Mouse (Mus musculus): ENCODE measurements around the gene Sppl2b. TPM values are rescaled to one million over a fixed set of nuclear protein-coding genes. Genes with fewer than 3 reads are reported as not detected.
A peak's percentile ranks its signal among the peaks of the same experiment; 100 is the strongest.

Gene Sppl2b
- polyA plus RNA-seq, 1 experiment from 2014 or later, result 13.4 TPM

GRCm38 (mm10) chr10:80880131-80880641, 25.1 kb downstream of the Sppl2b start:
- no peaks in the 10 kb centered on the region for H3K36me3 ChIP-seq (ENCODE audit: control insufficient read depth, insufficient read depth)
- H3K4me1 ChIP-seq (replicated peaks; ENCODE audit: control insufficient read depth, insufficient read depth, low read length), result no peaks in the 10 kb centered on the region
- ATAC-seq, result peak; percentile 50; the same call in 1 of the 2 replicates
- no peaks in the 10 kb centered on the region for H3K27me3 ChIP-seq (replicated peaks; ENCODE audit: control insufficient read depth, insufficient read depth, low read length)
- no peak overlapping the region for H3K27ac ChIP-seq (ENCODE audit: low read depth, low read length)
- no peaks in the 10 kb centered on the region for H3K9me3 ChIP-seq (ENCODE audit: control insufficient read depth)
- H3K4me3 ChIP-seq (ENCODE audit: low read depth, low read length), result no peak overlapping the region
- WGBS, result 10% methylated on average over 5 of the region's 5 CpGs
- TF ChIP-seq CTCF (IDR thresholded peaks at IDR 0.05; ENCODE audit: low read depth), result peak; percentile 89
- H3K4me2 ChIP-seq (replicated peaks; ENCODE audit: low read depth), result no peak overlapping the region
- H3K9ac ChIP-seq (ENCODE audit: low read depth, low read length), result no peak overlapping the region

GRCm38 (mm10) chr10:80880901-80881300, 25.8 kb downstream of the Sppl2b start:
- Histone ChIP-seq H3K4me2 (replicated peaks; ENCODE audit: low read depth) (no peak overlapping the region), H3K9ac (ENCODE audit: low read depth, low read length) (no peak overlapping the region), H3K36me3 (ENCODE audit: control insufficient read depth, insufficient read depth) (no peaks in the 10 kb centered on the region), H3K27me3 (replicated peaks; ENCODE audit: control insufficient read depth, insufficient read depth, low read length) (no peaks in the 10 kb centered on the region), H3K27ac (ENCODE audit: low read depth, low read length) (no peak overlapping the region), H3K4me1 (replicated peaks; ENCODE audit: control insufficient read depth, insufficient read depth, low read length) (no peaks in the 10 kb centered on the region), H3K4me3 (ENCODE audit: low read depth, low read length) (no peak overlapping the region), H3K9me3 (ENCODE audit: control insufficient read depth) (no peaks in the 10 kb centered on the region)
- TF ChIP-seq CTCF (IDR thresholded peaks at IDR 0.05; ENCODE audit: low read depth), result no peak
- ATAC-seq, result no peak
- 70% methylated on average over 2 of the region's 2 CpGs for WGBS

- no peak for ATAC-seq
- Histone ChIP-seq H3K9ac (ENCODE audit: low read depth, low read length) (no peak overlapping the region), H3K4me2 (replicated peaks; ENCODE audit: low read depth) (no peak overlapping the region), H3K27ac (ENCODE audit: low read depth, low read length) (no peak overlapping the region), H3K9me3 (ENCODE audit: control insufficient read depth) (no peaks in the 10 kb centered on the region), H3K4me3 (ENCODE audit: low read depth, low read length) (no peak overlapping the region), H3K27me3 (replicated peaks; ENCODE audit: control insufficient read depth, insufficient read depth, low read length) (no peaks in the 10 kb centered on the region), H3K4me1 (replicated peaks; ENCODE audit: control insufficient read depth, insufficient read depth, low read length) (no peaks in the 10 kb centered on the region), H3K36me3 (ENCODE audit: control insufficient read depth, insufficient read depth) (no peaks in the 10 kb centered on the region)
- peak; percentile 81 for TF ChIP-seq CTCF (IDR thresholded peaks at IDR 0.05; ENCODE audit: low read depth)
- 24% methylated on average over 10 of the region's 10 CpGs for WGBS
These were observed 26.2 kb downstream of the Sppl2b start for GRCm38 (mm10) chr10:80881301-80881700.

- no peak overlapping the region for H3K9ac ChIP-seq (ENCODE audit: low read depth, low read length)
- H3K36me3 ChIP-seq (ENCODE audit: control insufficient read depth, insufficient read depth), result no peaks in the 10 kb centered on the region
- H3K9me3 ChIP-seq (ENCODE audit: control insufficient read depth), result no peaks in the 10 kb centered on the region
- H3K27me3 ChIP-seq (replicated peaks; ENCODE audit: control insufficient read depth, insufficient read depth, low read length), result peaks cover 15% of the 10 kb centered on the region
- no peak overlapping the region for H3K4me3 ChIP-seq (ENCODE audit: low read depth, low read length)
- H3K4me1 ChIP-seq (replicated peaks; ENCODE audit: control insufficient read depth, insufficient read depth, low read length), result no peaks in the 10 kb centered on the region
- H3K4me2 ChIP-seq (replicated peaks; ENCODE audit: low read depth), result no peak overlapping the region
- ATAC-seq, result no peak
- no peak overlapping the region for H3K27ac ChIP-seq (ENCODE audit: low read depth, low read length)
- 57% methylated on average over 11 of the region's 11 CpGs for WGBS
- no peak for TF ChIP-seq CTCF (IDR thresholded peaks at IDR 0.05; ENCODE audit: low read depth)
These were observed 32.1 kb downstream of the Sppl2b start for GRCm38 (mm10) chr10:80887181-80887580.

GRCm38 (mm10) chr10:80895100-80895499, 40.0 kb downstream of the Sppl2b start:
- Histone ChIP-seq H3K9me3 (ENCODE audit: control insufficient read depth) (no peaks in the 10 kb centered on the region), H3K4me3 (ENCODE audit: low read depth, low read length) (no peak overlapping the region), H3K9ac (ENCODE audit: low read depth, low read length) (no peak overlapping the region), H3K4me2 (replicated peaks; ENCODE audit: low read depth) (no peak overlapping the region), H3K27me3 (replicated peaks; ENCODE audit: control insufficient read depth, insufficient read depth, low read length) (peaks cover 4% of the 10 kb centered on the region; the same call in 1 of the 2 replicates), H3K4me1 (replicated peaks; ENCODE audit: control insufficient read depth, insufficient read depth, low read length) (peaks cover 8% of the 10 kb centered on the region), H3K36me3 (ENCODE audit: control insufficient read depth, insufficient read depth) (peaks cover 8% of the 10 kb centered on the region; the same call in 1 of the 2 replicates), H3K27ac (ENCODE audit: low read depth, low read length) (no peak overlapping the region)
- 86% methylated on average over 7 of the region's 7 CpGs for WGBS
- no peak for ATAC-seq
- TF ChIP-seq CTCF (IDR thresholded peaks at IDR 0.05; ENCODE audit: low read depth), result no peak

GRCm38 (mm10) chr10:80895697-80896096, 40.6 kb downstream of the Sppl2b start:
- Histone ChIP-seq H3K4me1 (replicated peaks; ENCODE audit: control insufficient read depth, insufficient read depth, low read length) (peaks cover 8% of the 10 kb centered on the region), H3K9ac (ENCODE audit: low read depth, low read length) (no peak overlapping the region), H3K4me2 (replicated peaks; ENCODE audit: low read depth) (no peak overlapping the region), H3K36me3 (ENCODE audit: control insufficient read depth, insufficient read depth) (peaks cover 8% of the 10 kb centered on the region; the same call in 1 of the 2 replicates), H3K27me3 (replicated peaks; ENCODE audit: control insufficient read depth, insufficient read depth, low read length) (no peaks in the 10 kb centered on the region), H3K4me3 (ENCODE audit: low read depth, low read length) (no peak overlapping the region), H3K27ac (ENCODE audit: low read depth, low read length) (no peak overlapping the region), H3K9me3 (ENCODE audit: control insufficient read depth) (no peaks in the 10 kb centered on the region)
- ATAC-seq, result no peak
- WGBS, result 79% methylated on average over 6 of the region's 6 CpGs
- no peak for TF ChIP-seq CTCF (IDR thresholded peaks at IDR 0.05; ENCODE audit: low read depth)
